Mouse (Mus musculus): ENCODE results near the gene Ugt1a6a. TPM values are rescaled to one million over a fixed set of nuclear protein-coding genes. Genes with fewer than 3 reads are reported as not detected.
"Not testable (repeated sequence)": the region's sequence is repeated elsewhere in the genome, so short reads cannot be mapped to it uniquely, and the experiment has no call there.

Ugt1a6a gene
- total RNA-seq, 2 experiments from 2014 or later = 0.40 TPM; not detected in 1

DNA sequence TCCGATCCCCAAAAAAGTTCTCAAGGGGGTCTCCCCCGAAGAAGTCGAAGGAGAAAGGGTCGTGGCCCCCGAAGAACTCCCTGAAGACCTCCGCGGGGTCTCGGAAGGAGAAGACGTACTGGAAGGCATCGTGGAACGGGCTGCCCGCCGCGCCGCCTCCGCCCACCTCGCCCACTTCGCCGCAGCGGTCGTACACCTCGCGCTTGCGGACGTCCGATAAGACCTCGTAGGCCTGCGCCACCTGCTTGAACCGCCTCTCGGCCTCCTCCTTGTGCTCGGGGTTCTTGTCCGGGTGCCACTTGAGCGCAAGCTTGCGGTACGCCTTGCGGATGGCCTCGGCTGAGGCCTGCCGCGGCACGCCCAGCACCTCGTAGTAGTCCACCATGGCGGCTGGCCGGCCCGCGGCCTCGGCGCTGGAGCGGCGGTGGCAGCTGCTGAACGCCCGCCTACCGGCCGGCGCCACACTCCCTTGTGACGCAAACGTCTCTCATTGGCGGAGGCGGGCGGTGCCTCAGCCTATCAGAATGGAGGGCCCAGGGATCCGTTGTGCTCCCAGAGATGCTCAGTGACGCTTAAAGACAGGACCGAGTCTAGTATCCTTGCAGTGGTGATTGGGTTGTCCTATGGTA, 70.8 kb downstream of the Ugt1a6a start, which contains the start of gene Dnajb3:
TSS of gene Dnajb3 (minus strand) at position 489 of the 629 bp plus-strand sequence.
- intact Hi-C loops (cut with DNase I) = no loop called here
- peak; percentile 75 to 87 for DNase-seq (ENCODE audit: low spot score in 2 of 2)

DNA sequence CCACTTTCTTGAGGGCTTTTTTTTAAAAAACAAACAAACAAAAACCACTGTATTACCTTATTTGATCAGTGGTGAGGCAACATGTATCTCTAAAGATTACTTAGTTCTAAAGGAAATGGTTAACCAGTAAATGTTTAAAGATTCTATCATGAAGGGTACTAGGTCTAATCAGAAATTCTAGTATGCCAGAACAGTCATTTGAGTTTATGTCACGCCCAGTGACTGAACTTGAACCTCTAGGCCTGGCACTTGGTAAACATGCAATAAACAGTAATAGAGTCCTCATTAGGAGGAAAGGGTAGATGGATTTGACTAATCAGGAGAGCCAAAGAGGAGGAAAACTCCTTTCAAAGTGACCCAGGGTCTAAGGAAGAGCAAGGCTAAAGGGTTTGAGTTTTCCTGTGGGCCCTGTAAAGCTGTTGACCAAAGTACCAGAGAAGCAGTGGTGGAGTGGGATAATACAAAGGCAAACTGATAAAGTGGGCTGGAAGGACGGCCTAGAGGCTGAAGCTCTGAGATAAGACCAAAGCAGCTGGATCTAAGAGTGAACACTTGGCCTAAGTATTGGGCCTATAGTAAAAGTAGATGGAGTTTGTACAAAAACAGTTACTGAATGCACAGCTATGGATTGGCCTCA, 72.4 kb downstream of the Ugt1a6a start:
- DNase-seq (ENCODE audit: low spot score in 2 of 2) = no peak
- intact Hi-C loops (cut with DNase I) = no loop called here

DNA sequence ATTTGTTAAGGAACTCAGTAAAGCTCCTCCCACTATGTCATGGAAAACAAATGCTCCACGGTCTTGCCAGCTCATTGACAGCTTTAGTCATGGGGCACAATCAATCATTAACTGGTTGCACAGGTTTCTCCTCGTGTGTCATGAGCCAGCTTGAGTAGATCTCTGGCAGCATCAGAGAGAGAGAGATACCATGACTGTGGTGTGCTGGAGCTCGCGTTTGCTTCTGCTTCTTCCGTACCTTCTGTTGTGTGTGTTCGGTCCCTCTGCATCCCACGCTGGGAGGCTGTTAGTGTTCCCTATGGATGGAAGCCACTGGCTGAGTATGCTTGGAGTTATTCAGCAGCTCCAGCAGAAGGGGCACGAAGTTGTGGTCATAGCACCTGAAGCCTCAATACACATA, 77.2 kb downstream of the Ugt1a6a start, which contains the start of gene Ugt1a1:
TSS of gene Ugt1a1 (plus strand) at position 148 of the 400 bp plus-strand sequence.
- no peak for DNase-seq (ENCODE audit: low spot score in 2 of 2)
- intact Hi-C loops (cut with DNase I) = no loop called here

DNA sequence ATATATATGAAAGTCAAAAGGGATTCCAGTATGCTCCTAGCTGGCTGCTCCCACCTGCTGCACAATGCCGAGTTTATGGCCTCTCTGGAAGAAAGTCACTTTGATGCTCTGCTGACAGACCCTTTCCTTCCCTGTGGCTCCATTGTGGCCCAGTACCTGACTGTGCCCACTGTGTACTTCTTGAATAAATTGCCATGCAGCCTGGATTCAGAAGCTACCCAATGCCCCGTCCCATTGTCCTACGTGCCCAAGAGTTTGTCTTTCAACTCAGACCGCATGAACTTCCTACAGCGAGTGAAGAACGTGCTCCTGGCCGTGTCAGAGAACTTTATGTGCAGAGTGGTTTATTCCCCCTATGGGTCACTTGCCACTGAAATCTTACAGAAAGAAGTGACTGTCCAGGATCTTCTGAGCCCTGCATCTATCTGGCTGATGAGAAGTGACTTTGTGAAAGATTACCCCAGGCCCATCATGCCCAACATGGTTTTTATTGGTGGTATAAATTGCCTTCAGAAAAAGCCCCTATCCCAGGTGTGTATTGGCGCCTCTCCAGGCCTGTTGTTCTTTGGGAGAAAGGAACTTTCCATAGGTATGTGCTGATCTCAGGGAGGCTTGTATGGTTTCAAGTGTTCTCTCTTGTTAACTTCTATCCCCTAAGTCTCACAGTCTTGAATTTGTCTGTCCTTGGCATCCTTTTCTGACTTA, 77.9 kb downstream of the Ugt1a6a start:
- intact Hi-C loops (cut with DNase I) = no loop called here
- DNase-seq (ENCODE audit: low spot score in 2 of 2) = no peak

DNA sequence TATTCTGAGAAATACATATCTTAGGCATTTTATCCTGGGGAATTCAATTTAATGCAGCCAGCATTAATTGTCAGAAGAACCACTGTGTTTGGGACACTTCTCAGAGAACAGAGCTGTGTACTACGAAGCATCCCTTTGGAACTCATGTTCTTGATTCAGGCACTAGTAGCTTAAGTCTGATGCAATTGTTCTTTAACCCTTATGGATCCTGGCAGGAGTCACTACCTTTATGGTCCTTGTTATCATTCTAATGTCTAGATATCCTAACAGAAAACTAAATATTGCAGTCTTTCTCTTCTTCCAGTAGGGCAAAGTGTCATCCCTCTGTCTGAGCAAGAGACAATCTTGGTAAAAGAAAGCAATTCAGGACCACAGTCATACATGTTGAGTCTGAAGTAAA, 78.5 kb downstream of the Ugt1a6a start:
- intact Hi-C loops (cut with DNase I) = no loop called here
- no peak for DNase-seq (ENCODE audit: low spot score in 2 of 2)

DNA sequence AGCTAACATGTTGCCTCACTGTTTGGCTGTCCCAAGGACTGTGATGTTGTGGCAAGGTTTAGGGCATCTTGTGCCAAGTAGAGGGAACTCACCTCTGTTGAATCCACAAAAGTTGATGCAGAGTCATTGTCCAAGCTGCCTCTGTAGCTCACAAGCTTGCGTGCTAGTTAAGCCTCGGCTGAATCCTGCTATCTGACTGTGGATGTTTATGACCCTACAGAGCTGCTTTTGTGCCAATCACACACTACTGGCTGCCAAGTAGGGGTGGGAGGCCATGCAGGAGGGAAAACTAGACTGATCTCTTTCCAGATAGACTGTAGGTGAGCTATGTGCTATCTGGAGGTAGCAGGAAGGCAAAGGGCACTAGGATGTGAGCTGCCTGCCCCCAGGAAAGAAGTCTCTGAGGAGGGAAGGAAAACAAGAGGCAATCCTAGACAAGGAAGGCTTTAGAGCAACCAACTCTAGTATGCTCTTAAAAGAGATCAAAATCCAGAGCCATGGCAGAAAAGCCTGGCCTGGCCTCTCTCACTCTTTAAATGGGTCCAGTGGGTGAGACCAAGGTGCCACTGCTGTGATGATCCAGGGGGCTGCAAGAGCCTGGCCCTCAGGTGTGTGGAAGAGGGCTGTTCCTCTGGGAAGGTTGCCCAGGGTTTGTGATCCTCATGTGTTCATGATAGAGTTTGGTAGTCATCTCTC, 79.3 kb downstream of the Ugt1a6a start:
- intact Hi-C loops (cut with DNase I) = no loop called here
- DNase-seq (ENCODE audit: low spot score in 2 of 2) = no peak

DNA sequence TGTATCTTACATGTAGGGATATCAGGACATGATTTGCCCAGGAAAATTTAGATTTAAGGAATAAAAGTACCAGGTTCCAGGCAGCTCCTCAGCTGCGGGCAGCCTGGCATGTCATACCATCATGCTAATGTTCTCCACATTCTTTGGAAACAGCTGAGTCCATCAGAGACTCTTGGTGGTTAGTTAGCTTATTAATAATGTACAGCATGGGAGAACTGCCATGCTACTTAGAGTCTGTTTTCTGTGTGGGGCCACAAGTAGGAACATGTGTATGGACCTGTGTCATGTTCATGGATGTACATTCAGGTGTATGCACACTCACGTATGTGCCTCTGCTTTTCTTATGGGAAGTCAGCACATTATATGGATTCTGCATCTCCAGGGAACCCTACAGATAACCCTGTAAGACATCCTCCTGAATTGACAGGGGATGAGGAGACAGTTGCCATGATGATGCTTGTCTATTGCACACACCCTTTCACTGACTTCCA, 79.9 kb downstream of the Ugt1a6a start:
- no peak for DNase-seq (ENCODE audit: low spot score in 2 of 2)
- intact Hi-C loops (cut with DNase I) = no loop called here

DNA sequence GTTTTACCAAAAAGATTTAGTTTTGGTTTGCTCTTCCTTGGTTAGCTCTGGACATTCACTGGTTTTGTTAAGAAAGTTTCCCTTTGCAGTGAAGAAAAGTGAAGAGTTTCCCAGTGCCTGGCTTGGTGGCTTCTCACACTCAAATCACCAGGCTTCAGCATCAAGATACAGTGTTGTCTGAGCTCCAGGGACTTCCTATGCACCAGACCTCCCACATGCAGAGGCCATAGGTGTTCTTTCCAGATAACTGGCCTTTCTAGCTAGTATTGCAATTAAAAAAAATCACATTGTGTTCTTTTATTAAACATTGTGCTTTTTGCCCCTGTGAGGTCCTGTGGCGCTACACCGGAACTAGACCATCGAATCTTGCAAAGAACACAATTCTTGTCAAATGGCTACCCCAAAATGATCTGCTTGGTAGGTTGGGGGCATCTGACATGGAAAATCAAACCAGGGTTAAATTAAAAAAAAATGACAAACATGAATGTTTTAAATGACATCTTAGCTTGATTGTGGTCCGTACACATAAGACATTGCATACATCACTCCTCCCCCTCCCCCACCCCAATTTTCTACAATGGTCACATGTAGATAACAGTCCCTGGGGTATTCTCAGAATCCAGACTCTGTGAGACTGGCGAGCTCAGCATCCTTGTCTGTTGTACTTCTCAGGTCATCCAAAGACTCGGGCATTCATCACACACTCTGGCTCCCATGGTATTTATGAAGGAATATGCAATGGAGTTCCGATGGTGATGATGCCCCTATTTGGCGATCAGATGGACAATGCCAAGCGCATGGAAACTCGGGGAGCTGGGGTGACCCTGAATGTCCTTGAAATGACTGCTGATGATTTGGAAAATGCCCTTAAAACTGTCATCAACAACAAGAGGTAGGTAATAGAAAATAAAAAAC, 81.1 kb downstream of the Ugt1a6a start:
- intact Hi-C loops (cut with DNase I) = no loop called here
- DNase-seq (ENCODE audit: low spot score in 2 of 2) = no peak

DNA sequence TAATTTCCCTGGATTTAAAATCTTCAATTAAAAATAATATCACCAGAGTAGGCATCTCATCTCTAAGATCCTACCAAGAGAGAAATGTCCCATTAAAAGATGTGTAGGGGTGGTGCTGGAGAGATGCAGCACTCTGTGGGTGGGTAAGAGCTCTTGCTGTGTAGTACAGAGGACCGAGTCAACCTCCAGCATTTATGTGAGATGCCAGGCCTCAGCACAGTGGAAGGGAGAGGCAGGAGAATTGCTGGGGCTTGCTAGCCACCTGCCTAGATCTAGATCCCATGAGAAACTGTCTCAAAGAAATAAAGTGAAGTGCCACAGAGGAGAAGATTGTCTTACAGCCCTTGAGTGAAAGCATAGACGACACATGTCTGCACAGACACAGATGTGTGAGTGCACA, 81.9 kb downstream of the Ugt1a6a start:
- intact Hi-C loops (cut with DNase I) = no loop called here
- no peak for DNase-seq (ENCODE audit: low spot score in 2 of 2)

DNA sequence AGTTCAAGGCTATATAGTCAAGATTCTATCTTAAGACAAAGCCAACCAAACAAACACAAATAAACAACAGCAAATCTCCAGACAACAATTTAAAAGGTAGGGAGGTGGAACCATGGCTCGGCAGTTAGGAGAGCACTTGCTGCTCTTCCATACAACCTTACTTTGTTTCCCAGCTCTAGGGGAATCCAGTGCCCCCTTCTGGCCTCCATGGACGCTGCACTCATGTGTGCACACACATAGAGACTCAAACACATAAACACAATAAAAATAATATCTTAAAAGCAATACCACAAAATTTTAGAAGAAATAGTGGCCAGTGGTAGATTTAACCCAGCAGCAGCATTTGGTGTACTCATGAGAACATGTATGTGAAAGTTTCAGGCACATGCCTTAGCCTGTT, 82.5 kb downstream of the Ugt1a6a start:
- intact Hi-C loops (cut with DNase I) = no loop called here

DNA sequence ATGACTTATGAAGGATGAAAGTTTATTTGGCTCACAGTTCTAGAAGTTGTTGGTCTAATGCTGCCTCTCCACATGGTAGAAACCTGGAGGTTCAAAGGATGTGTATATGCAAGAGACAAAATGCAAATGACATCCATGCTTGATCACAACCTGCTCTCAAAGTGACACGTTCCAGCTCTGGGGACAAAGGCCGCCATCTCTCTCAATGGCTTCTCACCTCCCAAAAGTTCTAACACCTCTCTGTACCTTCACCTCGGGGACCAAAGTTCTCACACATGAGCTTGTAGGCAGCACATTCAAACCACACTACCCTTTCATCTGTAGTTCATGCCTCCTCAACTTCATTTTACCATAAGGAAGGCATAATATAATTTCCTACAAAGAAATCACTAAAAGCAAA, 83.0 kb downstream of the Ugt1a6a start:
- intact Hi-C loops (cut with DNase I) = no loop called here
- no peak for DNase-seq (ENCODE audit: low spot score in 2 of 2)

More for the DNA sequence above, 82.5 kb downstream of the Ugt1a6a start:
- DNase-seq (ENCODE audit: low spot score in 2 of 2) = no peak

DNA sequence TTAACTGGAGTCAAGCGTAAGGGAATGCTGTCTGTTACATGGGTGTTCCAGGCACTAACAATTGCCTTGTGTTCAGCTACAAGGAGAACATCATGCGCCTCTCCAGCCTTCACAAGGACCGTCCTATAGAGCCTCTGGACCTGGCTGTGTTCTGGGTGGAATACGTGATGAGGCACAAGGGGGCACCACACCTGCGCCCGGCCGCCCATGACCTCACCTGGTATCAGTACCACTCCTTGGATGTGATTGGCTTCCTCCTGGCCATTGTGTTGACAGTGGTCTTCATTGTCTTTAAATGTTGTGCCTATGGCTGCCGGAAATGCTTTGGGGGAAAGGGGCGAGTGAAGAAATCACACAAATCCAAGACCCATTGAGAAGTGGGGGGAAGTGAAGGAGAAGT, 83.4 kb downstream of the Ugt1a6a start:
- intact Hi-C loops (cut with DNase I) = no loop called here
- DNase-seq (ENCODE audit: low spot score in 2 of 2) = no peak

DNA sequence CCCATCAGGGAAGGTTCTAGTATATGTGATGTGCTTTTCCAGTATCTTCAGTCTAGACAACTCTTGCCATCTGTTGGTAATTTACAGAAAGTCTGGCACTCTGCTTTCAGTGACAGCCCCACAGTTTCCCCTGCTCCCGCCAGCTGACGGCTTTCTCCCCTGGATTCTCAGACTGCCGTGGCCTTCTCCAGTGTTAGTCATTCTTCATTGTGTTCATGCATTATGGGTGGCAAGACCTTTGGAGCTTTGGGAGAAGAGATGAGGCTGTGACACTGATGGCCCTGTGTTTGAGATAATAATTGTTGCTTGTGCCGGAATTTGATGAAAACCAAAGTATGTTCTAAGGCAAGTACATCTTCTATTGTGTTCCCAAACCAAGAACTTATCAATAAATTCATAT, 84.0 kb downstream of the Ugt1a6a start:
- intact Hi-C loops (cut with DNase I) = no loop called here
- no peak for DNase-seq (ENCODE audit: low spot score in 2 of 2)

DNA sequence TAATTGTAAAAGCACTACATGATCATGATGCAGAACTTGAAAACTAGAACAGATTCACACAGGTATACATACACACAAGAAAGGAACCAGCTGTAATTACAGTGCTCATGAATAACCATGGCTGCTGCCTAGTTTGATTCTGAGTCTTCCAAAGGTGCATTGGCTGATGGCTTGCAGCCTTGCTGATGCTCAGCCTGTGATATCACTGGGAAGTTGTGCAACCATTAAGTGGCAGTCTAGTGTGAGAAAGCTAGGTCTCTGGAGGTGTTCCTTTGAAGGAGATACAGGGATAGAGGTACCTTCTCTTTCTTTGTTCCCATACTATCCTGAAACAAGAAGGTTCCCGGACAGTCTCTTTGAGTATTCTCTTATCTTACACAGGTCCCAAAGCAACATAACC, 84.4 kb downstream of the Ugt1a6a start:
- intact Hi-C loops (cut with DNase I) = no loop called here
- DNase-seq (ENCODE audit: low spot score in 2 of 2) = no peak

DNA sequence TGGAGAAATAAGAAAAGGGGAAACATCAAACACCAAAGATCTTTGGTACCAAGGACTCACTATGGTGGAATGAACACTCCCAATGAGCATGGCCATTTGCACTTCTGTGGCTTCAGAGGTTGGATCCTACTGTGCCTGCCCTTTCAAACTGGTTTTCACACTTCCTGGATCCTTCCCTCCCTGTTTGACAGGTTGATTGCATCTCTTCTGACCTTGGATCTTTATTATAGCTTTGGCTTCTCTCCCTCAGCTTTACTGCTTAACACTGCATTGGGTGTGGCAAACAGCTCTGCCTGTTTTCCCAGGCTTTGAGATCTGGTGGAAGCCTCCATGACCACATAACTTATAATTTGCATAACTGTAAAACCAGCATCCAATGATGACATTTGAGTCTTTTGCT, 85.7 kb downstream of the Ugt1a6a start:
- DNase-seq (ENCODE audit: low spot score in 2 of 2) = no peak
- intact Hi-C loops (cut with DNase I) = no loop called here

DNA sequence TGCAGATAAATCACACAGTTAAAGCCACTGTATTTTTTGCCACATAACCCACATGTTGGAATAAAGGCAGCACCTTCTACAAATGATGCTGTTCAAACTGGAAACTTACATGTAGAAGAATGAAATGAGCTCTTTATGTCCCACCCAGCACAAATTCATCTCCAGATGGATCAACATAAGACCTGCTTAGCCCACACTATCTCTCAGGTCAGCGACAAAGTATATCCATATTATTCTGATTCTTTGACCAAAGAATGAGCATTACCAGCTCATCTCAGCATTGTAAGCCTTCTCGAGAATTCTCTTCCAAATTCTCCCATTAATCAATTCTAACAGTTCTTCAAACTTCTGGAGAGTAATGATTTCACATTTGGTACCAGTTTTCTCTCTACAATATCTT, 87.6 kb downstream of the Ugt1a6a start:
- no peak for DNase-seq (ENCODE audit: low spot score in 2 of 2)
- intact Hi-C loops (cut with DNase I) = no loop called here

DNA sequence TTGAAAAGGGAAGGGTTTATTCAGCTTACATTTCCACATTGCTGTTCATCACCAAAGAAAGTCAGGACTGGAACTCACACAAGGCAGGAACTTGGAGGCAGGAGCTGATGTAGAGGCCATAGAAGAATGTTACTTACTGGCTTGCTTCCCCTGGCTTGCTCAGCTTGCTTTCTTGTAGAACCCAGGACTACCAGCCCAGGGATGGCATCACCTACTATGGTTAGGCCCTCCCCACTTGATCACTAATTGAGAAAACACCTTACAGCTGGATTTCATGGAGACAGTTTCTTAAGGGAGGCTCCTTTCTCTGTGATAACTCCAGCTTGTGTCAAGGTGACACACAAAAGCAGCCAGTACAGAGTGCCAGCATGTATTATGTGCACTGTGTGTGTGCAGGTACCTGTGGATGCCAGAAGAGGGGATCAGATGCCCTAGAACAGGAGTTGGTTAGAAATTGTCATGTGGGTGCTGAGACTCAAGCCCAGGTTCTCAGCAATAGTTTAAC, 88.5 kb downstream of the Ugt1a6a start:
- intact Hi-C loops (cut with DNase I); DNase-seq (ENCODE audit: low spot score in 2 of 2): not testable (repeated sequence)

DNA sequence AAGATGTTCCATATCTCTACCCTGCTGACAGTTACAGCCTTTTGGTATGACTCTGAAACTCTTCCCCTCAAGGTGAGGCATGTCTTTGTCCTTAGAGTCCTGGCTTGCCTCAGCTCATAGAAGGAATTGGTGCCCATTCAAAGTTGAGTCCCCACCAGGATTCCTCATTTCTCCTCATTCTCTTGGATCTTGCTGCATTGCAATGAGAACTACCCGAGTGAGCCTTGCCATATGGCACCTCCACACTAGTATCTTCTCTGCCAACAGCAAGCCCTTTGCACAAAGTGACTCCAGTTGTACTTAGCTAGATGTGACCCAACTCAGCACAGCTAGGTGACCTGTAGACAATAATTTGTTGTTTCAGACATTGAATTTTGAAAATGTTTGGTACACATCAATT, 89.0 kb downstream of the Ugt1a6a start:
- intact Hi-C loops (cut with DNase I) = no loop called here
- no peak for DNase-seq (ENCODE audit: low spot score in 2 of 2)
